Mouse (Mus musculus): ENCODE data around the gene Krtap1-3. TPM values are rescaled to one million over a fixed set of nuclear protein-coding genes. Genes with fewer than 3 reads are reported as not detected.

The Krtap1-3 gene
- total and polyA plus RNA-seq, 3 experiments: not detected

DNA sequence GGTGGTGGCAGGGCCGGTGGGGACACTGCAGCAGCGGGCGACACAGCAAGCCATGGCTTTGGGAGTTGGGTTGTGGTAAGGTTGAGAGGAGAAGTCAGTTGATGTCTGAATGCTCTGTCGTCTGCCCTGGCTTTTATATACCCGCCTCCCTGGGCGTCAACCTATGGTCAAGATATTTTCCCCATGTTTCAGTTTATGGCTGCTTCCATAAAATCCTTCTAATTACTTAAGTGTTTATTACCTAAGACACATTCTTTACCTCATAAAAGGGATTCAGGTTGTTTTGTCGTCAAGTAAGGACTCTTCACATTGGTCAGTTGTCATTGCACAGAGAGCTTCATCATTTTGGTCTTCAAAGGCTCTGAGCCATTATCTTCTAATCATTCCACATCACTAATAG, 24.6 kb downstream of the Krtap1-3 start, which contains the start of gene Krtap3-1:
Gene Krtap3-1, minus strand, starts transcription at position 101 of the 400 bp plus-strand sequence.
- H3K27ac ChIP-seq (ENCODE audit: control insufficient read depth, low read depth, low read length): no peak within 1 kb of the TSS
- no peak within 1 kb of the TSS for H3K4me3 ChIP-seq (ENCODE audit: control insufficient read depth in 1 of 2, insufficient read depth in 1 of 2, low read depth in 2 of 2, low read length in 2 of 2)
- no peaks in the 10 kb centered on the region for H3K27me3 ChIP-seq (ENCODE audit: control insufficient read depth in 1 of 2, insufficient read depth in 2 of 2, low read length in 2 of 2)
- DNase-seq (ENCODE audit: low read depth, low spot score): no peak
- H3K9ac ChIP-seq (ENCODE audit: control insufficient read depth, low read depth, low read length, poor library complexity, severe bottlenecking): no peak within 1 kb of the TSS
- no peaks in the 10 kb centered on the region for H3K36me3 ChIP-seq (ENCODE audit: control insufficient read depth in 1 of 2, insufficient read depth in 2 of 2, low read length in 2 of 2)
- TF ChIP-seq E2F4 (IDR thresholded peaks at IDR 0.05; ENCODE audit: borderline replicate concordance, low read depth, low read length): no peak
- no peak for TF ChIP-seq UBTF (IDR thresholded peaks at IDR 0.05; ENCODE audit: borderline replicate concordance, insufficient read depth, low read depth, low read length)
- TF ChIP-seq MAZ (IDR thresholded peaks at IDR 0.05; ENCODE audit: low read depth, low read length): no peak
- TF ChIP-seq BHLHE40 (IDR thresholded peaks at IDR 0.05; ENCODE audit: borderline replicate concordance, low read depth, low read length): no peak
- no peak for TF ChIP-seq ZC3H11A (IDR thresholded peaks at IDR 0.05; ENCODE audit: low read depth, low read length)
- no peak for TF ChIP-seq TAL1 (IDR thresholded peaks at IDR 0.05; ENCODE audit: low read length)
- TF ChIP-seq POLR2A (IDR thresholded peaks at IDR 0.05; ENCODE audit: control insufficient read depth in 1 of 2, insufficient read depth in 1 of 2, low read depth in 1 of 2, low read length in 2 of 2, poor library complexity in 1 of 2): no peak
- no peak for TF ChIP-seq SIN3A (IDR thresholded peaks at IDR 0.05; ENCODE audit: low read length)
- H3K9me3 ChIP-seq (replicated peaks; ENCODE audit: insufficient read depth, low read length): no peaks in the 10 kb centered on the region; the same call in 1 of the 2 replicates
- no peaks in the 10 kb centered on the region for H3K4me1 ChIP-seq (ENCODE audit: control insufficient read depth in 1 of 2, insufficient read depth in 2 of 2, low read length in 2 of 2)
- no peaks in the 10 kb centered on the region for H3K79me2 ChIP-seq (ENCODE audit: control insufficient read depth, insufficient read depth, low read length, poor library complexity)

DNA sequence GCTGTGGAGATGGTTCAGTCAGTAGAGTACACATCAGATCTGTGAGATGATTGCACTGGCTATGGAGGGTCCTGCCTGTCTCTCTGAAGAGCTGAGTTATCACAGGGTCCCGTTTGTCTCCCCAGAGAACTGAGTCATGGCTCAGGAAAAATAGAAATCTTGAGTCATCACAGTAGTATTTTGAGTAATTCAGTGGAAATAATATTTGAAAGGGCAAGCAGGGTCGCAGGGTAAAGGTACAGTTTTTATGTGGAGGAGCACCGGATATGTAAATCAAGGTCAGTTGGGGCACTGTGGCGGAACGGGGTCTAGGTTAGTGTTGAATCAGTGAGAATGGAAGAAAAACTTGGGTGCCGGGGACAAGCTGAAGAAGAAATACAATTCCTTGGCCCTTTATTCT, 28.6 kb downstream of the Krtap1-3 start:
- H3K79me2 ChIP-seq (ENCODE audit: control insufficient read depth, insufficient read depth, low read length, poor library complexity): no peaks in the 10 kb centered on the region
- no peaks in the 10 kb centered on the region for H3K36me3 ChIP-seq (ENCODE audit: control insufficient read depth in 1 of 2, insufficient read depth in 2 of 2, low read length in 2 of 2)
- H3K27ac ChIP-seq (ENCODE audit: control insufficient read depth, low read depth, low read length): no peak overlapping the region
- H3K4me3 ChIP-seq (ENCODE audit: control insufficient read depth in 1 of 2, insufficient read depth in 1 of 2, low read depth in 2 of 2, low read length in 2 of 2): no peak overlapping the region
- TF ChIP-seq TCF12 (IDR thresholded peaks at IDR 0.05; ENCODE audit: low read depth, low read length) (no peak), E2F4 (IDR thresholded peaks at IDR 0.05; ENCODE audit: borderline replicate concordance, low read depth, low read length) (no peak), CTCF (IDR thresholded peaks at IDR 0.05 in 2 of 3, conservative IDR thresholded peaks at IDR 0.05 in 1 of 3; ENCODE audit: control insufficient read depth in 1 of 3, insufficient read depth in 1 of 3, low read depth in 2 of 3, low read length in 3 of 3, poor library complexity in 1 of 3, severe bottlenecking in 1 of 3) (no peak), CHD1 (IDR thresholded peaks at IDR 0.05; ENCODE audit: low read depth, low read length) (no peak), ZC3H11A (IDR thresholded peaks at IDR 0.05; ENCODE audit: low read depth, low read length) (no peak), RCOR1 (IDR thresholded peaks at IDR 0.05; ENCODE audit: low read depth, low read length) (no peak), UBTF (IDR thresholded peaks at IDR 0.05; ENCODE audit: borderline replicate concordance, insufficient read depth, low read depth, low read length) (no peak), HCFC1 (IDR thresholded peaks at IDR 0.05; ENCODE audit: low read depth, low read length) (no peak), SMC3 (IDR thresholded peaks at IDR 0.05; ENCODE audit: low read depth, low read length) (no peak), ELF1 (IDR thresholded peaks at IDR 0.05; ENCODE audit: low read depth, low read length) (no peak), MXI1 (IDR thresholded peaks at IDR 0.05; ENCODE audit: low read depth, low read length) (no peak), NRF1 (IDR thresholded peaks at IDR 0.05; ENCODE audit: insufficient read depth, low read depth, low read length, poor library complexity, severe bottlenecking) (no peak), MAX (IDR thresholded peaks at IDR 0.05; ENCODE audit: low read length) (no peak), POLR2AphosphoS2 (IDR thresholded peaks at IDR 0.05; ENCODE audit: low read length) (no peak), POLR2AphosphoS5 (IDR thresholded peaks at IDR 0.05; ENCODE audit: borderline replicate concordance, low read depth, low read length) (no peak), POLR2A (IDR thresholded peaks at IDR 0.05; ENCODE audit: control insufficient read depth in 1 of 2, insufficient read depth in 1 of 2, low read depth in 1 of 2, low read length in 2 of 2, poor library complexity in 1 of 2) (no peak), TAL1 (IDR thresholded peaks at IDR 0.05; ENCODE audit: low read length) (no peak)
- no peak overlapping the region for H3K9ac ChIP-seq (ENCODE audit: control insufficient read depth, low read depth, low read length, poor library complexity, severe bottlenecking)
- no peaks in the 10 kb centered on the region for H3K27me3 ChIP-seq (ENCODE audit: control insufficient read depth in 1 of 2, insufficient read depth in 2 of 2, low read length in 2 of 2)
- H3K9me3 ChIP-seq (replicated peaks; ENCODE audit: insufficient read depth, low read length): no peaks in the 10 kb centered on the region; the same call in 1 of the 2 replicates
- no peak for DNase-seq (ENCODE audit: low read depth, low spot score)
- H3K4me1 ChIP-seq (ENCODE audit: control insufficient read depth in 1 of 2, insufficient read depth in 2 of 2, low read length in 2 of 2): no peaks in the 10 kb centered on the region
